Mouse (Mus musculus): ENCODE results near the gene Chrd. TPM values are rescaled to one million over a fixed set of nuclear protein-coding genes. Genes with fewer than 3 reads are reported as not detected.
A peak's percentile ranks its signal among the peaks of the same experiment; 100 is the strongest.

Chrd gene
- total RNA-seq, 1 experiment from 2014 or later: not detected

DNA sequence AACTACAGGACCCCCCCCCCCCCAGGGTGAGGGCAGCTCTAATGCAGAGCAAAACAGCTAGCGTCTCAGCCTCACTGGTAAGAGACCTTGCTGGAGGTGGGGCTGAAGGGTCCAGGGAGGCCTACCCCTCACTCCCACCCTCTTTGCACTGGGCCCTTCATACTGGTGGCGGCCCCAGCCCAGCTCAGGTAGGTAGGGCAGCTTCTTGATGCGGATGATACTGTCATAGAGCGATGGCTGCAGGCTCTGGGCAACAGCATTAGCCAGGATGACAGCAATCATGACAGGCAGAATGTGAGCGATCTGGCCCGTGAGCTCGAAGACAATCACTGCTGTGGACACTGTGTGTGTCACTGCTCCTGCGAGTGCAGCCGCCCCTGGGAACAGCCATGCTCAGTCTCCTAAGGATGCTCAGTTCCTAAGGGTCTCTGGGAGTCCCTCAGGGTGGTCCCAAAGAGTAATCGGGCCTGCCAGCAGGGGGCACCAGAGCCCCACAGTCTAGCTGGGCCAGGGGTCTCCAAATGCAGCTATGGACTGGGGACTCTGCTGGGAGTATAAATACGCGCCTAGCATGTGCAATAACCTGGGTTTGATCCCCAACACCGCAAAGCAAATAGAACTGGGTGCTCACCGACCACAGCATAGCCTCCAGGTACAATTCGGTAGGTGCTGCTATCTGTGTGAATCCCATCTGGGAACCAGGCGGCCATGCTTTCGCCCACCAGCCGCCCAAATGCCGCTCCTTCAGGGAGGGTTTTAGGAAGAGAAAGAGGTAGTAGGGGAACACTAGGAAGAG is 23.8 kb upstream of the Chrd start:
- no peak for ATAC-seq (replicated peaks; ENCODE audit: insufficient number of reproducible peaks, low FRiP score, low TSS enrichment, poor library complexity, severe bottlenecking)

GRCm38 (mm10) chr16:20710370-20710769 is 22.6 kb upstream of the Chrd start:
- no peak for ATAC-seq (replicated peaks; ENCODE audit: insufficient number of reproducible peaks, low FRiP score, low TSS enrichment, poor library complexity, severe bottlenecking)

GRCm38 (mm10) chr16:20710810-20711209 is 22.1 kb upstream of the Chrd start:
- no peak for ATAC-seq (replicated peaks; ENCODE audit: insufficient number of reproducible peaks, low FRiP score, low TSS enrichment, poor library complexity, severe bottlenecking)

DNA sequence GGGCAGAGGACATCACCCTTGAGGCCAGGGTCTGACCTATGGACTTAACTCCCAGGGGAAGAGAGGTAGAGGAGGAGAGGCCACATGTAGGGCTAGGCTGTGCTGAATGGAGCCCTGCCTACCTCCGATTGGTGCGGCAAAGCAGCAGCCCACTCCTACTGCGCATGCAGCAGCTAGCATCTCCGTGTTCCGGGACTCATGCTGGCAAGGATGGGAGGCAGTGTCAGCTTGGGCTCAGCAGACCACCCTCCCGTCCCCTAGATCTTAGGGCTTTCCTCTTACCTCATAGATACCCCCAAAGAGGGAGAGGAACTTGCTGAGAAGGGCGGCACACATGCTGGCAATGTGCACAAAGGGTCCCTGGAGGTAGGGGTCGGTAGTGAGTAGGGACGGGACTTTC is 20.7 kb upstream of the Chrd start:
- ATAC-seq (replicated peaks; ENCODE audit: insufficient number of reproducible peaks, low FRiP score, low TSS enrichment, poor library complexity, severe bottlenecking): no peak

DNA sequence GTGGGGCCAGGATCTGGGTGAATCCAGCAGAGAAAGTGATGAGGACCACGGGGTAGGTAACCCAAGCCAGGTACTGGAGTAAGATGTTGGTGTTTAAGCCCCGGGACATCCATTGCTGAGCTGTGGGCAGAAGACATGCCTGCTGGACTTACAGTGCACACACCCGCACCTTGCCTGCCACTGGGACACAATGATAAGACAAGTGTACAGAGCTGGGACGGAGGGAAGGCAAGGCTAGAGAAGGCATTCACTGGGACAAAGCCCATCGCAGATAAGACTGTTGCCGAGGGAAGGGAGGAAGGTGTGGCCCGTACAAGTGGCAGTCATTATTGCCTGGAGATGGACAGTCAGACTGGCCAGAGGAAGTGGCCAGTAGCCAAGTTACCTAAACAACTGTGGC is 20.0 kb upstream of the Chrd start:
- ATAC-seq (replicated peaks; ENCODE audit: insufficient number of reproducible peaks, low FRiP score, low TSS enrichment, poor library complexity, severe bottlenecking): no peak

DNA sequence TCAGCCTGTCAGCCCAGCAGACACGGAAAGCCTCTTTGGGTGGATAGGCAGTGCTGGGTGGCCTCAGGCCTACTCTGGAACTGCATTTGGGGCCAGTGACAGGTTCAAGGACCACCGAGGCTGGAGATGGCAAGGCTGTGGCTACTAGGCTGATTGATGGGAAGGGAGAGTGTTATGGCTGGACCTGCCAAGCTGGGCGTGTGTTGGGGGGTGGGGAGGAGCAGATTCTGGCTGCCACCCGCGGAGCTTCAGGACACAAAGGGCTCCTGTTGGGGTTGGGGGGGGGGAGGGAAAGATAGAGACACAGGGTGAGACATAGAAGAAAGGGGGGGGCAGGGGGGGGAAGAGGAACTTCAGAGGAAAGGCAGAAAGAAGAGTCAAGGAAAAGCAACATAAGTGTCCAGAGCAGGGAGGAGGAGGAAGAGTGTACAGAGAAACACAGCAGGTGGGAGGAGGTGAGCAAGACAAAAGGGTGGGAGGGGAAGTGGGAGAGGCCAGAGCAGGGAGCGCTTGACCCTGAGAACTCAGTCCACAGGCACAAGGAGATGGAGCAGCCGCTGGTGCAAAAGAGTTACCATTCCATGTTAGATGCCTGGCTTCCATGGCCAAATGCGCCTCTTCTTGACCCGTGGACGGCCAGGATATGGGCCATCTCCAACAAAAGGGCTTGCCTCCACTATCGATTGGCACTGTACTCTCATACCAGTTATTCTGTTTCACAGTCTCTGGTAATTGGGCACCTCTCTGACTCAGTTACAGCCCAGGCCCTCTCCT is 18.4 kb upstream of the Chrd start:
- no peak for ATAC-seq (replicated peaks; ENCODE audit: insufficient number of reproducible peaks, low FRiP score, low TSS enrichment, poor library complexity, severe bottlenecking)

- no peak for ATAC-seq (replicated peaks; ENCODE audit: insufficient number of reproducible peaks, low FRiP score, low TSS enrichment, poor library complexity, severe bottlenecking)
Observed at GRCm38 (mm10) chr16:20715161-20715560, 17.8 kb upstream of the Chrd start.

- no peak for ATAC-seq (replicated peaks; ENCODE audit: insufficient number of reproducible peaks, low FRiP score, low TSS enrichment, poor library complexity, severe bottlenecking)
Observed at GRCm38 (mm10) chr16:20715566-20715965, 17.4 kb upstream of the Chrd start.

DNA sequence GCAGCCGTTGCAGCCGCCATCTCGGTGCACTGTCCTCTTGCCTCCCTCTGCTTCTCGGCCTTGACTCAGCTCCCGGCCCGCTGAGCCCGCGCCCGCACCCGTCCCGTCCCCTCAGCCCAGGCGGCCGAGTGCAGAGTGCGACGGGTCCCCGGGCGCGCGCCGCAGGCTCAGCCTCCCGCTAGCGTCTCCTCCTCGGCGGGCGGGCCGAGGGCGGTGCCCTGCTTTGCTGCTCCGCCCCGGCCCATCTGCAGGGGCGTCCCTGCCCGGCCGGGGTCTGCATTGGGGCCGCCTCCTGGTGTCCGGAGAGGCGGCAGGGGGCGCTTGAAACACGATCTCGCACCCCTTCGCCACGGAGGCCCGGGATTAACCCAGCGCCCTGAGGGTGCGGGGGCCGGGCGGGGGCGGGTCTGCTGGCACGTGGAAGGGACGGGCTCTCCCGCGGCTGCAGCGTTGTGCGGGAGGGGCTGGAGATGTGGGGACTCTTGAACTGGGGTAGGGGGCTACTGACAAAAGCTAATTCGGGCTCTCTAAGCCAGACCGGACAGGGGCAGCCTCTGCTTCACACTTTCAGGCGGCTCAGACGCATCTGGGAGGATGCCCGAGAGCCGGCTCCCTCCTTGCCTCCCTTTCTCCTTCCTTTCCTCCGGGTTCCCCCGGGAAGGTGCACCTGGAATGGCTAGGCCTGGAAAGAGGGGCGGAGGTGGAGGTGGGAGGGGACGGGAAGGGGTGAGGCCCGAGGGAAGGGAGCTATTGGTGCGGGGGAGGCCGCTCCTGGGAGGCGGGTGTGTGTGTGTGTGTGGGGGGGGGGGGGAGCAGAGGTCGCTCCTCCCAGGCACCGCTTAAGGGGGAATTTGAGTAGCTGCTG is 16.7 kb upstream of the Chrd start:
- no peak for ATAC-seq (replicated peaks; ENCODE audit: insufficient number of reproducible peaks, low FRiP score, low TSS enrichment, poor library complexity, severe bottlenecking)

GRCm38 (mm10) chr16:20716841-20717180 is 16.1 kb upstream of the Chrd start:
- no peak for ATAC-seq (replicated peaks; ENCODE audit: insufficient number of reproducible peaks, low FRiP score, low TSS enrichment, poor library complexity, severe bottlenecking)

GRCm38 (mm10) chr16:20717181-20717977 is 15.5 kb upstream of the Chrd start, which contains the start of the genes Polr2h and Clcn2:
TSS of gene Polr2h (plus strand) at chr16:20717665.
TSS of gene Clcn2 (minus strand) at chr16:20717746.
- peak; percentile 85 for ATAC-seq (replicated peaks; ENCODE audit: insufficient number of reproducible peaks, low FRiP score, low TSS enrichment, poor library complexity, severe bottlenecking)

DNA sequence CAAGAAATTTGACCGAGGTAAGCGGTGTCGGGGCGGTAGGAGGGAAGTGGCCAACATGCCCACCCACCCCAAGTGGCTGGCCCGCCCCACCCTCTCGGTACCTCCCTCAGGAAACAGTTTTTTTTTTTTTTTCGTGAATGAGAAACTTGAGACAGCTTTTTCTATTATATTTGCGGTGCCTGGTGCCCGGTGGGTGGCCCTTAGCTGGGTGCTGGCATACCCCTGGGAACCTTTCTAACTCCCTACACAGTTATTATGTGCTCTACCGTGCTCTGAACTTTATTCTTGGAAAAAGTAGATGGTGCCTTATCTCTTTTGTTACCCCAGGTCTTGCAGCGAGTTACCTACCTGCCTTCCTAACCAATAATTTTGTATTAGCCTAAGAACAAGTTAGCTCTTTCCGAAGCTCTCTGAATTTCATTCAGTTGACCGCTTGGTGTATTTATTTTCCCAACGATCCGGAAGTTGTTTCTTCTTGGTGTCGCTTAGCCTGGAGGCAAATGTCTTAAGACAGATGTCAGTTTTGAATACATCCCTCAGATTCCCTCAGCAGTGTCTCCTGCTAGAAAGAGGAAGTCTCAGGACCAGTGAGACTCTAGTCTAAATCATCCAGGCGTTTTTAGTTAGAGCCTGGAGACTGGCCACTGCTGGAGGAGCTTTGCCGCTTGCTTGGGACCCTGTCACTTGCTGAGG is 14.8 kb upstream of the Chrd start:
- ATAC-seq (replicated peaks; ENCODE audit: insufficient number of reproducible peaks, low FRiP score, low TSS enrichment, poor library complexity, severe bottlenecking): no peak

GRCm38 (mm10) chr16:20721808-20722207 is 11.1 kb upstream of the Chrd start:
- ATAC-seq (replicated peaks; ENCODE audit: insufficient number of reproducible peaks, low FRiP score, low TSS enrichment, poor library complexity, severe bottlenecking): no peak

DNA sequence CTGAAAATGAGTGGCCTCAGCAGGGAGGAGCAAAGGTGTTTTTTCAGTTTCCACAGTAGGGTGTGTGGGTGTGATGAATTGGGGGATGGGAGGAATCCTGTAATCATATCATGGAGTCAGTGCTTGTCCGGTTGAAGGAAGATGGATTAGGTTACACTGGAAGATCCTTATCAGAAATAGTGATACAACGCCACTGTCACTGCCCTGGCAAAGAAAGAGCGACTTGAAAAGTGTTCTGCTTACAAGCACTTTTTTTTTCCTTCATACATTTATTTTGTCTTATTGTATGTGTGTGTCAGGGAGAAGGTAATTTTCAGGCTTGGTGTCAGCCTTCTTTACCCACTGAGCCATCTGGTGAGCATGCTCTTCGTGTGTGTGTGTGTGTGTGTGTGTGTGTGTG is 10.2 kb upstream of the Chrd start:
- no peak for ATAC-seq (replicated peaks; ENCODE audit: insufficient number of reproducible peaks, low FRiP score, low TSS enrichment, poor library complexity, severe bottlenecking)

- no peak for ATAC-seq (replicated peaks; ENCODE audit: insufficient number of reproducible peaks, low FRiP score, low TSS enrichment, poor library complexity, severe bottlenecking)
Observed at GRCm38 (mm10) chr16:20723247-20723646, 9.7 kb upstream of the Chrd start.

DNA sequence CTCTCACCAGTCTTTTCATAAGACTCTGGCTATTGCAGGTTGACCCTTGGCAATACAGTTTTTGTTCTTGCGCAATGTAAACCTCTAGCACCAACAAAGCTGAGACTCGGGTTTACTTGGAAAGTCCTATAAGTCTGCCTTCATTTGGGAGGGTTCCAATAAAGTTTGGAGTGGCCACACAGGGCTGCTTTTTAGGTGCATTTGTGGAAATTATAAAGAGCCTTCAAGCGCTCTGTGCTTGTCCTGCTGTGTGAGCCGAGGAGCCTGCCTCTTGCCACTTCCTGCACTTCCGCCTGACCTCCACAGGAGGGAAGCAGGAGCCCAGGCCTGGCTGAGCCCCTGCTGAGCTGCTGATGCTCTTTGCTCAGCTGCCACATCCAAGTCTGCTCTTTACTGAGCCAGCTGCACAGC is 8.6 kb upstream of the Chrd start:
- ATAC-seq (replicated peaks; ENCODE audit: insufficient number of reproducible peaks, low FRiP score, low TSS enrichment, poor library complexity, severe bottlenecking): peak; percentile 42; the same call in 1 of the 2 replicates

- ATAC-seq (replicated peaks; ENCODE audit: insufficient number of reproducible peaks, low FRiP score, low TSS enrichment, poor library complexity, severe bottlenecking): no peak
Observed at GRCm38 (mm10) chr16:20725321-20725720, 7.6 kb upstream of the Chrd start.

GRCm38 (mm10) chr16:20725750-20726149 is 7.2 kb upstream of the Chrd start:
- ATAC-seq (replicated peaks; ENCODE audit: insufficient number of reproducible peaks, low FRiP score, low TSS enrichment, poor library complexity, severe bottlenecking): no peak

Data from monocyte, adult 5-6 weeks (primary cell).